9 mouse cellular contexts compared by ENCODE assay signal in genomic region chr11:107376272-107376671, GRCm38 (mm10).
DNase-seq lines count a peak whose midpoint lies in the region; ATAC-seq and TF ChIP-seq lines count a peak whose summit lies in the region.
"Had no signal": no experiment of that assay in that cellular context is flagged by ENCODE, and none has a peak within 500 bp of the region (broad histone marks: within the 10 kb centered on the region; RNA-seq: fewer than 3 reads in every experiment).

No protein-coding gene starts in this region.

- H3K4me2 ChIP-seq in intestine, embryonic 16.5 days (ENCODE audit: low read depth, low read length): no peak overlapping the region; the same call in 1 of the 2 replicates
- no peak overlapping the region for H3K4me2 ChIP-seq in midbrain, postnatal 0 days (ENCODE audit: low read depth, low read length, poor library complexity, severe bottlenecking)

- no peak for DNase-seq in frontal cortex, postnatal 14 days (ENCODE audit: low spot score in 2 of 2)
- DNase-seq in ZHBTc4 (ENCODE audit: low read depth, low spot score): peak; percentile 48
- peak; percentile 81 for DNase-seq in gastrocnemius, postnatal 14 days
- DNase-seq in midbrain, postnatal 0 days (ENCODE audit: low spot score): peak; percentile 43
- no peak for DNase-seq in c-Kit-positive CD71-positive TER-119-positive erythroid progenitor cells, embryonic 14.5 days (ENCODE audit: low spot score)
- DNase-seq in cerebellum, postnatal 25 days: no peak

- H3K9me3 ChIP-seq in intestine, embryonic 16.5 days (ENCODE audit: control insufficient read depth, low read length): no peaks in the 10 kb centered on the region
- no peaks in the 10 kb centered on the region for H3K9me3 ChIP-seq in midbrain, postnatal 0 days (ENCODE audit: low read length)

- H3K9ac ChIP-seq in intestine, embryonic 16.5 days (ENCODE audit: low read depth, low read length): no peak overlapping the region
- no peak overlapping the region for H3K9ac ChIP-seq in midbrain, postnatal 0 days (replicated peaks; ENCODE audit: low read length, poor library complexity, severe bottlenecking)

- H3K27ac ChIP-seq in intestine, embryonic 16.5 days (ENCODE audit: low read length): peak overlapping the region; percentile 46
- no peak overlapping the region for H3K27ac ChIP-seq in midbrain, postnatal 0 days (ENCODE audit: low read depth, low read length)

- peak; percentile 31; the same call in 1 of the 2 replicates for ATAC-seq in frontal cortex, adult (ENCODE audit: low TSS enrichment)
- ATAC-seq in intestine, embryonic 16.5 days: peak; percentile 84
- no peak for ATAC-seq in midbrain, postnatal 0 days (ENCODE audit: low FRiP score)

- no peaks in the 10 kb centered on the region for H3K27me3 ChIP-seq in intestine, embryonic 16.5 days (replicated peaks; ENCODE audit: control insufficient read depth, insufficient read depth, low read length)
- H3K27me3 ChIP-seq in midbrain, postnatal 0 days (ENCODE audit: insufficient read depth, low read length): no peaks in the 10 kb centered on the region
- H3K27me3 ChIP-seq: CH12.LX had no signal

- peaks cover 12% of the 10 kb centered on the region for H3K4me1 ChIP-seq in intestine, embryonic 16.5 days (ENCODE audit: control insufficient read depth, insufficient read depth, low read length)
- H3K4me1 ChIP-seq in midbrain, postnatal 0 days (ENCODE audit: insufficient read depth, low read length): no peaks in the 10 kb centered on the region

- H3K4me3 ChIP-seq in intestine, embryonic 16.5 days (ENCODE audit: low read length): no peak overlapping the region
- no peak overlapping the region for H3K4me3 ChIP-seq in midbrain, postnatal 0 days (ENCODE audit: low read depth, low read length)

- TF ChIP-seq CTCF in midbrain, postnatal 0 days (IDR thresholded peaks at IDR 0.05): no peak

- intact Hi-C loops in gastrocnemius, postnatal 14 days (cut with DNase I; ENCODE audit: low total_unique reads): no loop called here

- WGBS in intestine, embryonic 16.5 days: 29% methylated on average over 12 of the region's 12 CpGs
- 53% methylated on average over 12 of the region's 12 CpGs for WGBS in midbrain, postnatal 0 days

- no peaks in the 10 kb centered on the region for H3K36me3 ChIP-seq in intestine, embryonic 16.5 days (ENCODE audit: control insufficient read depth, insufficient read depth, low read length)
- H3K36me3 ChIP-seq in midbrain, postnatal 0 days (ENCODE audit: insufficient read depth, low read length): no peaks in the 10 kb centered on the region

Comparison
In these comparisons a context has a peak if more than half of its experiments do, and no peak if none do; other contexts are left out.
1. DNase-seq: peak in ZHBTc4 (single experiment), gastrocnemius, postnatal 14 days (single experiment) and midbrain, postnatal 0 days (single experiment); none in frontal cortex, postnatal 14 days (0 of 2), c-Kit-positive CD71-positive TER-119-positive erythroid progenitor cells, embryonic 14.5 days (single experiment) and cerebellum, postnatal 25 days (0 of 2).